Comparison of ENCODE assay signal across 17 mouse cellular contexts in the genomic region with DNA sequence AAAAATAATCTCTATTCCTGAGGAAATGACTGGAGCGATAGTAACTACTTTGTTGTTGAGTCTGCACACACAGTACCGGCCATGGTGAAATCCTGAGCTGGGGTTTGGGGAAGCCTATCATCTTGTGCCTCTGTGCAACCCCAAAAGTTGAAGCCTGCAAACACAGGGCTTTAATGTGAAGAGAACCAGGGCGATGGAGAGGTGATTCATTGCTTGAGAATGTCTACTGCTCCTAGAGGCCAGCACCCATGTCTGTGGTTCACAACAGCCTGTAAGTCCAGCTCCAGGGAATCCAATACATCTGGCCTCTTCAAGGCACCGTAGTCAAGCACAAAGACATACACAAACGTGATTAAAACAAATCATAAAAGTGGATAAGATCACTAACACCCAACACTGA.
"Had no signal": no experiment of that assay in that cellular context is flagged by ENCODE, and none has a peak within 500 bp of the region (broad histone marks: within the 10 kb centered on the region; RNA-seq: fewer than 3 reads in every experiment).

No protein-coding gene starts in this region.

- H3K4me1 ChIP-seq: midbrain, embryonic 10.5 days; midbrain, embryonic 12.5 days; neural tube, embryonic 13.5 days; neural tube, embryonic 15.5 days had no signal

- ATAC-seq: midbrain, embryonic 16.5 days had no signal

- H3K36me3 ChIP-seq: midbrain, embryonic 10.5 days; midbrain, embryonic 12.5 days; neural tube, embryonic 13.5 days; neural tube, embryonic 15.5 days had no signal

- H3K27me3 ChIP-seq: midbrain, embryonic 12.5 days; neural tube, embryonic 13.5 days; neural tube, embryonic 15.5 days had no signal

- DNase-seq: lung, adult 18-20 months; lung, embryonic 14.5 days; lung, postnatal 10 days; lung, postnatal 4 days; midbrain, embryonic 14.5 days; right cerebral cortex, postnatal 14 days; right cerebral cortex, postnatal 4 days; spleen, adult 18-20 months; thymus, adult 18-20 months; thymus, postnatal 14 days; thymus, postnatal 36 days had no signal

- H3K9ac ChIP-seq: liver, embryonic 14.5 days; lung, embryonic 14.5 days; midbrain, embryonic 12.5 days; neural tube, embryonic 13.5 days; neural tube, embryonic 15.5 days had no signal

- H3K4me3 ChIP-seq: midbrain, embryonic 10.5 days; midbrain, embryonic 12.5 days; neural tube, embryonic 13.5 days; neural tube, embryonic 15.5 days had no signal

- H3K27ac ChIP-seq: liver, embryonic 14.5 days; midbrain, embryonic 10.5 days; midbrain, embryonic 12.5 days; neural tube, embryonic 13.5 days; neural tube, embryonic 15.5 days had no signal

- H3K4me2 ChIP-seq: lung, embryonic 14.5 days; midbrain, embryonic 12.5 days; neural tube, embryonic 13.5 days; neural tube, embryonic 15.5 days had no signal

- H3K9me3 ChIP-seq: midbrain, embryonic 10.5 days; midbrain, embryonic 12.5 days; neural tube, embryonic 15.5 days had no signal
